Mouse (Mus musculus) brain, embryonic 14.5 days (tissue): ENCODE results near the gene 9030612E09Rik.

Experiments
- CTCF ChIP-seq: fragments of 200-500 bp; IDR thresholded peaks from 2 replicates; pipeline ENCODE4 v1.5.1; 2012; ENCODE audit warnings: inconsistent platforms, mild to moderate bottlenecking, moderate library complexity, borderline replicate concordance; ENCODE audit not compliant: insufficient read depth, insufficient read length; ENCODE audit errors: extremely low read depth
- POLR2A ChIP-seq: fragments of 200-500 bp; IDR thresholded peaks from 2 replicates; pipeline ENCODE4 v1.6.1; 2012; ENCODE audit warnings: mild to moderate bottlenecking, inconsistent platforms, borderline replicate concordance; ENCODE audit not compliant: poor library complexity, insufficient read depth, insufficient read length, severe bottlenecking; ENCODE audit errors: extremely low read depth

DNA sequence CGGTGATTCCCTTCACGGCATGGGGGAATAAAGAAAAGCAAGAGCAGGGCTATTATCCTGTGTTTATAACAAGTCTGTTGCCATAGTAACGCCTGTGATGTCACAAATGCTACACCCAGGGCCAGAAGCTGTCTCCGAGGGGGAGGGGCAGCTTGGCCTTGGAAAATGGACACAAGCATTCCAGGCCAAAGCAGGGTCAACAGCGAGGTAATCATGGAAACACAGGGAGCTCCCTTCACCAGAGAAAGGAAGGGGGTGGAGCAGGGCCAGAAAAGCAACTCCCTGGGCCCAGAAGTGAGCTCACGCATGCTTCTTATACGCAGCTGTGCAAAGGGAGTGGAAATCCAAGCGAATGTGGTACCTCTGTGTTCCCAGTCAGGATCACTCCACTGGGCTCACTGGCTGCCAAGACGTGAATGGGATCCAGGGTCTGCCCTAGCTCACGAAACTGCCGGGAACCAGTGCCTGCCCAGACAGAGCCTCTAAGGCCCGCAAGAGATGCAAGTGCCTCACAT is 19.4 kb upstream of the 9030612E09Rik start:
- TF ChIP-seq CTCF (no peak), POLR2A (no peak)
